Mouse (Mus musculus): Measurements from ENCODE around the gene Arfip2. TPM values are rescaled to one million over a fixed set of nuclear protein-coding genes. Genes with fewer than 3 reads are reported as not detected.

Gene Arfip2
- polyA plus RNA-seq, 1 experiment from 2014 or later = 78.0 TPM

DNA sequence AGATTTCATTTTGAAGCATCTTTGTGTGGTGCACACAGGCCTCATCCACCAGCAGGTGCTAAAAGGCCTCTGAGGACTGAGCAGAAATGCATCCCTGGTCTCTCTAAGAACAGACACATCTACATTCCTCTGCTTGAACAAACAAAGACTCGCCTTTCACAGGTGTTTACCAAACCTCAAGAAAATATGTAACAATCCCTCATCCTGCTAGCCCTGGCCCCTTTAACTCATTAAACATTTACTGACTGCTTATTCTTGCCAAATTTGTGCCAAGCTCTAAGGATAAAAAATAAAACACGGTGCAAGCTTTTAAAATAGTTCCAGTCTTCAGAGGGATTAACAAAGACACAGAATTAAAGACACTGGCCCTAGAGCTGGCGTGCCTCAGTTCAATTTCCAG lies 20.5 kb downstream of the Arfip2 start:
- H3K27ac ChIP-seq (ENCODE audit: low read length) = peak overlapping the region; percentile 93
- 52% methylated on average over 3 of the region's 3 CpGs for WGBS
- H3K4me2 ChIP-seq (ENCODE audit: low read depth, low read length) = no peak overlapping the region
- H3K4me1 ChIP-seq (replicated peaks; ENCODE audit: control insufficient read depth, insufficient read depth, low read length) = peaks cover 22% of the 10 kb centered on the region
- no peaks in the 10 kb centered on the region for H3K9me3 ChIP-seq (ENCODE audit: control insufficient read depth, low read length)
- no peak overlapping the region for H3K4me3 ChIP-seq (ENCODE audit: low read length)
- no peaks in the 10 kb centered on the region for H3K27me3 ChIP-seq (ENCODE audit: control insufficient read depth, insufficient read depth, low read depth, low read length)
- peaks cover 47% of the 10 kb centered on the region for H3K36me3 ChIP-seq (ENCODE audit: control insufficient read depth, insufficient read depth, low read length)
- no peak overlapping the region for H3K9ac ChIP-seq (ENCODE audit: low read length)
- peak; percentile 38 for ATAC-seq (ENCODE audit: low read depth)

DNA sequence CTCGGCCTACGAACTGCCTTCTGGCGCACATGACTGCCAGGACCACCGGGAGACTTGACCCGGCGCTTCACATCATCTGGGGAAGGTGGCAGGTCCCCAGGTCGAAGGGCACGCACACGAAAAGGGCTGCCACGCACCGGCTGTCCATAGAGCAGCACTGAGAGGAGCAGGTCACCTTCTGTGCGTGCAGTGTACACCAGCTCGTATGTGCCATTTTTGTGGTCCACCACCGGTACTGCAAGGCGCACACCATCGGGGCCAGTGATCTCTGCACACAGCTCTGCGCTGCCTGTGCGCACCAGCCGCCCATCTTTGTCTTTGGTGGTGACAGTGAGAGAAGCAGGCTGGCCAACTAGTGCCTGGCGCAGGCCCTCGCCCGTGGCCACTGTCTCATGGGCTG lies 22.4 kb downstream of the Arfip2 start:
- H3K4me1 ChIP-seq (replicated peaks; ENCODE audit: control insufficient read depth, insufficient read depth, low read length) = peaks cover 19% of the 10 kb centered on the region
- WGBS = 94% methylated on average over 22 of the region's 22 CpGs

DNA sequence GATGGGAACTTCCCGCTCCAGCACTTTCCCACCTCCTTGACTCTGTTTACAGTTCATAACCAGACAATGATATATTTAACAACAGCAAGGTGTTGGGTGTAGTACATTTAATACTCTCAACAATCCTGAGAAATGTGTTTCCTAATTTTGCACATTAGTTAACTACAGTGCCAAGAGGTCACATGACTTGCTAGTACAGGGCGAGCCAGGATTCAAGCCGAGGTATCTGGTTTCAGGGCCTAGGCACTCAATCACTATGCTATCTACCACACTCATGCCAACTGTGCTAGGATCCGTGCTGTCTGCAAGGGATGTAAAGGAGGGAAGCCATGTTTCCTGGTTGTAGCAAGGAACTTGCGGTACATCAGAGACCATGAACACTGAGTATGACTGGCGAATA lies 23.7 kb downstream of the Arfip2 start:
- no peak overlapping the region for H3K27ac ChIP-seq (ENCODE audit: low read length)
- H3K27me3 ChIP-seq (ENCODE audit: control insufficient read depth, insufficient read depth, low read depth, low read length) = no peaks in the 10 kb centered on the region
- H3K4me1 ChIP-seq (replicated peaks; ENCODE audit: control insufficient read depth, insufficient read depth, low read length) = peaks cover 12% of the 10 kb centered on the region
- ATAC-seq (ENCODE audit: low read depth) = no peak
- H3K36me3 ChIP-seq (ENCODE audit: control insufficient read depth, insufficient read depth, low read length) = peaks cover 62% of the 10 kb centered on the region
- H3K4me2 ChIP-seq (ENCODE audit: low read depth, low read length) = no peak overlapping the region
- H3K9ac ChIP-seq (ENCODE audit: low read length) = no peak overlapping the region
- H3K4me3 ChIP-seq (ENCODE audit: low read length) = no peak overlapping the region
- no peaks in the 10 kb centered on the region for H3K9me3 ChIP-seq (ENCODE audit: control insufficient read depth, low read length)
- WGBS = 70% methylated on average over 6 of the region's 6 CpGs

More for the DNA sequence above, 22.4 kb downstream of the Arfip2 start:
- no peak overlapping the region for H3K9ac ChIP-seq (ENCODE audit: low read length)
- no peak overlapping the region for H3K27ac ChIP-seq (ENCODE audit: low read length)
- ATAC-seq (ENCODE audit: low read depth) = no peak
- H3K27me3 ChIP-seq (ENCODE audit: control insufficient read depth, insufficient read depth, low read depth, low read length) = no peaks in the 10 kb centered on the region
- no peaks in the 10 kb centered on the region for H3K9me3 ChIP-seq (ENCODE audit: control insufficient read depth, low read length)
- no peak overlapping the region for H3K4me3 ChIP-seq (ENCODE audit: low read length)
- H3K36me3 ChIP-seq (ENCODE audit: control insufficient read depth, insufficient read depth, low read length) = peaks cover 50% of the 10 kb centered on the region
- H3K4me2 ChIP-seq (ENCODE audit: low read depth, low read length) = no peak overlapping the region

DNA sequence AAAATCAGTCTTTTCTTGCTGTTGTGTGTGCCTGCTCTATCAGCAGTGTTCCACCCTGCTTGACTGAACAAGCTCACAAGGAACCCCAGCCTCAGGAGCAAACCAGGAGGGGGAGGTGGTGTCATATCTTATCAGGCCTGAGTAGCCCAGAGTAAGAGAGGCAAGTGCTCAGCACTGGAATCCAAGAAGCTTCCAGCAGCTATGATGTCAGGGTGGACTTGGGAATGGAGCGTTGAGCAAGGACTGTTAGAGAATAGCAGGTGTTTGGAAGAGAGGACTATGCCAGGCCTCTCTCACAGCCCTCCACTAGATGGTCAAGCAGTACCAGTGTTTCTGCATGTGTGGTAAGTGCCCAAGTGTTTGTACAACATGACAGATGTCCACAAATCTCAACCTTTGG lies 24.5 kb downstream of the Arfip2 start:
- no peak overlapping the region for H3K4me3 ChIP-seq (ENCODE audit: low read length)
- WGBS = 60% methylated on average over 1 of the region's 1 CpGs
- no peak overlapping the region for H3K9ac ChIP-seq (ENCODE audit: low read length)
- no peak for ATAC-seq (ENCODE audit: low read depth)
- peaks cover 70% of the 10 kb centered on the region for H3K36me3 ChIP-seq (ENCODE audit: control insufficient read depth, insufficient read depth, low read length)
- no peaks in the 10 kb centered on the region for H3K9me3 ChIP-seq (ENCODE audit: control insufficient read depth, low read length)
- H3K4me2 ChIP-seq (ENCODE audit: low read depth, low read length) = no peak overlapping the region
- H3K27me3 ChIP-seq (ENCODE audit: control insufficient read depth, insufficient read depth, low read depth, low read length) = no peaks in the 10 kb centered on the region
- no peak overlapping the region for H3K27ac ChIP-seq (ENCODE audit: low read length)
- peaks cover 10% of the 10 kb centered on the region for H3K4me1 ChIP-seq (replicated peaks; ENCODE audit: control insufficient read depth, insufficient read depth, low read length)

DNA sequence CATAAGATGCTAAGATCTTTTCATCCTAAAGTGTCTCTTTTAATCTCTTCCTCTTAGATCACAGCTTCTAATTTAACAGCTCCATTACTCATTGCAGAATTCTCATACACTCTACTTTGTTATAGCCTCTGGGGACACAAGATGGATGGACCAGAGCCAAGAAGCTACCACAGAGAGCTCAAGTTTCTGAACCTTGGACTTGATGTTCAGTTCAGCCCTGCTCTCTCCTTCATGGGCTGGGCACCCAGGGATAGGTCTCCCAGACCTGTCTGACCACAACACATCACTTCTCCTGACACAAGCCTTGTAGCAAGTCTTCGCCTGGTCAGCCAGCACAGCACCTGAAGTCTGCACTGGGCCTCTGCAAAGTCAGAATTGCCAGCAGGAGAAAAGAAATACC lies 25.8 kb downstream of the Arfip2 start:
- peaks cover 3% of the 10 kb centered on the region for H3K4me1 ChIP-seq (replicated peaks; ENCODE audit: control insufficient read depth, insufficient read depth, low read length)
- H3K9ac ChIP-seq (ENCODE audit: low read length) = no peak overlapping the region
- no peaks in the 10 kb centered on the region for H3K27me3 ChIP-seq (ENCODE audit: control insufficient read depth, insufficient read depth, low read depth, low read length)
- no peaks in the 10 kb centered on the region for H3K9me3 ChIP-seq (ENCODE audit: control insufficient read depth, low read length)
- no peak overlapping the region for H3K4me3 ChIP-seq (ENCODE audit: low read length)
- no peak overlapping the region for H3K4me2 ChIP-seq (ENCODE audit: low read depth, low read length)
- H3K27ac ChIP-seq (ENCODE audit: low read length) = no peak overlapping the region
- H3K36me3 ChIP-seq (ENCODE audit: control insufficient read depth, insufficient read depth, low read length) = peaks cover 82% of the 10 kb centered on the region
- no peak for ATAC-seq (ENCODE audit: low read depth)
- WGBS = 83% methylated on average over 1 of the region's 1 CpGs

DNA sequence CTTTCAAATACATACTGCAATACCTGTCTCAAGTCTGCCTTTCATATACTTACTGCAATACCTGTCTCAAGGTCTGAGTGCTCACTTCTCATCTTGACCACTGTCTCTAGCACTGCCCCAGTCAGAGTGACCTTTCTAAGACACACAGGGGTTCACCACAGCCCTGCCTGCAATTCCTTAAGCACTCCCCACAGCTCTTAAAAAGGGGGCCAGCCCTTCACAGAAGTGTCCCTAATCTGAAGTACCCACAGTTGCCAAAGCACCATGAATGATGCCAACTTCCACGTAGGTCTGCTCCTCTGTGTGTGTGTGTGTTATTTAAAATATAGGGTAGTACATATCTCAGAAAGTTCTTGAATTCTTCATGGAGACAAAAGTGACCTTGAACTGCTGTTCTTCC lies 28.4 kb downstream of the Arfip2 start:
- peaks cover 59% of the 10 kb centered on the region for H3K36me3 ChIP-seq (ENCODE audit: control insufficient read depth, insufficient read depth, low read length)
- no peak overlapping the region for H3K27ac ChIP-seq (ENCODE audit: low read length)
- no peak for ATAC-seq (ENCODE audit: low read depth)
- H3K4me3 ChIP-seq (ENCODE audit: low read length) = no peak overlapping the region
- WGBS = 88% methylated on average over 1 of the region's 1 CpGs
- H3K9me3 ChIP-seq (ENCODE audit: control insufficient read depth, low read length) = no peaks in the 10 kb centered on the region
- no peaks in the 10 kb centered on the region for H3K4me1 ChIP-seq (replicated peaks; ENCODE audit: control insufficient read depth, insufficient read depth, low read length)
- H3K9ac ChIP-seq (ENCODE audit: low read length) = no peak overlapping the region
- no peak overlapping the region for H3K4me2 ChIP-seq (ENCODE audit: low read depth, low read length)
- H3K27me3 ChIP-seq (ENCODE audit: control insufficient read depth, insufficient read depth, low read depth, low read length) = no peaks in the 10 kb centered on the region

DNA sequence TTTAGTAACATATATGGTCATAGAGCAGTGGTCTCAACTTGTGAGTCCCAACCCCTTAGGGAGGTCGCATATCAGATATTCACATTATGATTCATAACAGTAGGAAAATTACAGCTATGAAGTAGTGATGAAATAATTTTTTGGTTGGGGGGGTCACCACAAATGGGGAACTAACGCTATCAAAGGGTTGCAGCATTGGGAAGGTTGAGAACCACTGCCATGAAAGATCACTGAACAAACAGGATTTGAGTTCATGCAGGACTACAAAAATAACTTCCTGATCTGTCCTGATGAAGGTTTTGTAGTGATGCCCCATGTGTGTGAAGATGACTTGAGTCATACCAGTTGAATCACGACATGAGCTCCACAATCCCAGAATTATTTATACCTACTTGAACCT lies 31.7 kb downstream of the Arfip2 start:
- no peaks in the 10 kb centered on the region for H3K4me1 ChIP-seq (replicated peaks; ENCODE audit: control insufficient read depth, insufficient read depth, low read length)
- H3K9ac ChIP-seq (ENCODE audit: low read length) = no peak overlapping the region
- no peaks in the 10 kb centered on the region for H3K27me3 ChIP-seq (ENCODE audit: control insufficient read depth, insufficient read depth, low read depth, low read length)
- H3K4me3 ChIP-seq (ENCODE audit: low read length) = no peak overlapping the region
- WGBS = 76% methylated on average over 3 of the region's 3 CpGs
- no peak overlapping the region for H3K4me2 ChIP-seq (ENCODE audit: low read depth, low read length)
- peaks cover 36% of the 10 kb centered on the region for H3K36me3 ChIP-seq (ENCODE audit: control insufficient read depth, insufficient read depth, low read length)
- H3K27ac ChIP-seq (ENCODE audit: low read length) = no peak overlapping the region
- no peak for ATAC-seq (ENCODE audit: low read depth)
- no peaks in the 10 kb centered on the region for H3K9me3 ChIP-seq (ENCODE audit: control insufficient read depth, low read length)

DNA sequence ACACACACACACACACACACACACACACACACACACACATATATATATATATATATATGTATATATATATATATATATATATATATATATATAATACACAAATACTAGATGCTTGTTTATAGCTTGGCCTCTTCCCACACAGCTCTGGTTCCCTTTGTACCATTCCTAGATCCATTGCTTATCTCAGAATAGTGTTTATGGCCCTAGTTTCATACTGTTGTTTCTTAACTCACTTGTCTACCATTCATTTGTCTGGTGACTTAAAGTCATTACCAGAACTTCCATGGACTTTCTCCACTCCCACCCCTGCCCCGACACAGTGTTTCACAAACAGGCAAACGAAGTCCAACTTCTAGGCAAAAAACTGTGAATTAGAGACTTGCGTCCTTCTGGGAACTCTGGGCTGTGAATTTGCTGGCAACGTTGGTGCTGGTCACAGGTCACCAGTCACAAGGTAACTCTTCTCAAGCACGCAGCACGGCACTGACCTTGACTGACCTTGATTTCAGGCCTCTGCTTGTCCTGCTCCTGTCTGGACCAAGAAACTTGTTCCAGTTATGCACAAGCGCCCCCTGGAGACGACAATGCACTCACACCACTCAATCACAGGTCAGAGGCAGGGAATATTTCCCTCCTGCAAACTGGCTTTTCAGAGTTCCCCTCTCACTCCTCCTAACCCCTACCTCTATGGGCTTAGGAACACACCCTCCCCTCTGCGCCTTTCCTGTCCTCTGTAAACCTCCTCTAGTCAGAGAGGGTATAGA lies 37.2 kb downstream of the Arfip2 start:
- Histone ChIP-seq H3K4me3 (ENCODE audit: low read length) (no peak overlapping the region), H3K9me3 (ENCODE audit: control insufficient read depth, low read length) (no peaks in the 10 kb centered on the region), H3K4me1 (replicated peaks; ENCODE audit: control insufficient read depth, insufficient read depth, low read length) (no peaks in the 10 kb centered on the region), H3K4me2 (ENCODE audit: low read depth, low read length) (no peak overlapping the region), H3K36me3 (ENCODE audit: control insufficient read depth, insufficient read depth, low read length) (no peaks in the 10 kb centered on the region), H3K27me3 (ENCODE audit: control insufficient read depth, insufficient read depth, low read depth, low read length) (no peaks in the 10 kb centered on the region), H3K9ac (ENCODE audit: low read length) (no peak overlapping the region), H3K27ac (ENCODE audit: low read length) (no peak overlapping the region)
- WGBS = 31% methylated on average over 9 of the region's 9 CpGs
- ATAC-seq (ENCODE audit: low read depth) = peak; percentile 69

DNA sequence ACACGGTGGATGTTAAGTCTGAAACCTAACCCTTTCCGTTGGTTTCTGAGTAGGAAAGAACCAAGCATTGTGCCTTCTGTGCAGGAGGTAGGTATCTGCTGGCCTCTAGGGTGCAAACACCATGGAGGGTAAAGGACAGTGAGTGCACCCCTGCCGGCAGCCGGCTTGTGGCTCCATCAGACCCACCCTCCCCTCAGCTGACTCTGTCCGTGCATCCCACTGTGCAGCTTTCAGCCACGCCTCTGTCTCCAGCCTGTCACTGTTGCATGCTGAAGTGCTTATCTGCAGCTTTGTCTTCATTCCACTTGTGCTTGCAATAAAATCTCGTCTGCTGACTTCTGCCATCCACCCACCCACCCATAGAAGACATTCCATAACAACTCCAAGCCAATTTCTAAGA lies 50.1 kb downstream of the Arfip2 start:
- Histone ChIP-seq H3K36me3 (ENCODE audit: control insufficient read depth, insufficient read depth, low read length) (no peaks in the 10 kb centered on the region), H3K4me3 (ENCODE audit: low read length) (no peak overlapping the region), H3K9me3 (ENCODE audit: control insufficient read depth, low read length) (no peaks in the 10 kb centered on the region), H3K9ac (ENCODE audit: low read length) (no peak overlapping the region), H3K4me1 (replicated peaks; ENCODE audit: control insufficient read depth, insufficient read depth, low read length) (no peaks in the 10 kb centered on the region), H3K27me3 (ENCODE audit: control insufficient read depth, insufficient read depth, low read depth, low read length) (no peaks in the 10 kb centered on the region), H3K27ac (ENCODE audit: low read length) (no peak overlapping the region), H3K4me2 (ENCODE audit: low read depth, low read length) (no peak overlapping the region)
- WGBS = 31% methylated on average over 7 of the region's 7 CpGs
- no peak for ATAC-seq (ENCODE audit: low read depth)

Measured in lung, embryonic 16.5 days (tissue).